Mouse (Mus musculus): ENCODE measurements around the gene Neurog1.

Gene Neurog1

DNA sequence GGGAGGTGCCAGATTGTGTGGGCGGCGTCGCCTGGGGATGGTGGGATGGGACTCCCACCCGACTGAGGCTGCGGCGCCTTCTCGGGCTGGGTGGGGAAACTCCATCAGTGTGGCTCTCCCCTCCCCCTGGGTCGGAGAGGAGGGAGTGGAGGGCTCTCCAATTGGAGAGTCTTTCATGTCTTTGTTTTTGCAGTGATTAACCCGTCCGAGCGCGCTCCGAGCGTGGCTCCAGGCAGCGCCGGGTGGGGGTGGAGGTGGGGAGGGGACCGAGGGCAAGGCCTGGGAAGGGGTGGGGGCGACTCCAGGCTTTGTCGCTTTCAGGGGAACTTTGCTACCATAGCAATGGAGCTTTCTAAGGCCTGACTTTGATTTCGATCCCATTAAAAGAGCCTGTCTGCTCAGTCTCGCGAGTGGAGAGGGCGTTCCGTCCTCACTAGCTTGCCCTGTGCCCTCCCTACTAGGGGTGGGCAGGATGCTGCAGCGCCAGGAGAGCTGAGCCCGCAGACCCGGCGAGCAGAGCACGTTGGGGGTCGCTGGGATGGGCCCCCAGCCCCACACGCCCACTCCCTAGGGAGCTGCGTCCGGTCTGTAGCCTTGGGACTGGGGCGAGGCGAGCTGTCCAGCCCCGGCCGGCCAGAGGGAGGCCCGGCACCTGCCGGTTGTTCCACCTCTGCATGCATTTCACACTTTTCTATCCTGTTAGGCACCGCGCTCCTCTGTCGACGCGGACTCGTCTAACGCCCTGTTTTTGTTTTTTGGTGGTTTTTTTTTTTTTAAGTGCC is 30.6 kb downstream of the Neurog1 start:
- peak; percentile 72 for DNase-seq (ENCODE audit: low read depth, low spot score)

DNA sequence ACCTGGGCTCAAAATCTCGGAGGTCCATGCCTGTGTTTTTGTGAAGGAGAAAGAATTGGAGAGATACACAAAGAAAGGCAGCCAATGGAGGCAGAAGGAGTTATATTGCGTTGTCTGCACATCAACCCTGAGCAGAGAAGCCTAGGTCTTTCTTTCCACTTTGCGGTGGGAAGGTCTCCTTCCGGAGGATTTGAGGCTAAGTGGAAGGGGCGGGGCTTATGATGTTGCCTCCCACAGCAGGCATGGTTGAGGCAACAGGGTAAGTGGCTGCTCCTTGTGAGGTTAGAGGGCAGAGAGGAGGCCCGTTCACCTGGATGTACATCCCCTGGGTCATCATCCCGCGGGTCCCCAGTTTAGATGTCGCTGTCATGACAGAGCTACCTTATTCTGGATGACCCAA is 32.7 kb downstream of the Neurog1 start:
- no peak for DNase-seq (ENCODE audit: low read depth, low spot score)

GRCm38 (mm10) chr13:56216090-56216489 is 35.9 kb downstream of the Neurog1 start:
- DNase-seq (ENCODE audit: low read depth, low spot score) = no peak

- DNase-seq (ENCODE audit: low read depth, low spot score) = no peak
Measured at GRCm38 (mm10) chr13:56214633-56215032, 37.3 kb downstream of the Neurog1 start.

- no peak for DNase-seq (ENCODE audit: low read depth, low spot score)
Measured at GRCm38 (mm10) chr13:56209067-56209411, 42.9 kb downstream of the Neurog1 start.

DNA sequence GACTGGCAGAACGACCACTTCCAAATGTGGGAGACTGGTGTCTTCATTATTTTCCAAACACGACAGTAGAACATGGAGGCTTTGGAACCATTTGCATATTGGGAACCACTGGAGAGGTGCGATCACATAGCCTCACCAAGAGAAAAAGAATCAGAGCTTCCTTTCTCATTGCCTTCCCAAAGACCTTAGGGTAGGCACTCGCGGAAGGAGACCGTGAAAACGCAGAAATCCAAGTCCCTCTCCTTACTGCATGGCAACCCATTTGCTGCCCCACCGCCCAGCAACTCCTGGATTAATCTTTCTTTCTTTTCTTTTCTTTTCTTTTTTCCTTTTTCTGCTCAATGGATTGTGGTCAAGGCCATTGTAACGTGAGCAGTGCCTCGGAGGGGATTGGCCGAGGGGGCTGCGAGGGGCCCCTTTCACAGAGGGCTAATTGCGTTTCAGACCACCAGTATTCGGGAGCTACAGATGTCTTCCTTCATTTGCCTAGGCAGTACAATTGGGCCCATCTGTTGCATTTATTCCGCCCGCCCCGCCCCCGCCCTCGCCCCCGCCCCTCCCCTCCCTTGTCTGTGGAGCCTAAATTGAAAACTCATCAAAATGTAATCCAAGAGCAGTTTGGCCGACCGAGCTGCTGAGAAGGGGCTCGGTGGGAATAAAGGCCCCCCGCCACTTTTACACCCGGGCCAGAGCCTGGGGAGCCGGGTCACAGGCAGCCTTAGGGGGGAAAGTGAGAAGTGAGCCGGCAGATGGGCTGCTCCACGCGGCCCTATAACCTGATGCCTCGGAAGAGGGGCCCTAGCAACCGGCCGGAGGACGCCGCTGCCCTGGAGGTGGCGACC is 43.5 kb downstream of the Neurog1 start:
- no peak for DNase-seq (ENCODE audit: low read depth, low spot score)
